Mouse (Mus musculus) brain, embryonic 18.5 days (tissue): ENCODE results near the gene Pcx.

ENCODE experiments used
- DNase-seq: peaks from one replicate; pipeline ENCODE4 v3.0.0-alpha.2; 2012; ENCODE audit warnings: low read depth, low spot score

Gene Pcx

GRCm38 (mm10) chr19:4496535-4497262 lies 13.6 kb upstream of the Pcx start:
- no peak for DNase-seq

- no peak for DNase-seq
Measured at GRCm38 (mm10) chr19:4497263-4497973, 12.9 kb upstream of the Pcx start.

GRCm38 (mm10) chr19:4498062-4498933 lies 12.0 kb upstream of the Pcx start, which contains the start of gene 2010003K11Rik:
2010003K11Rik (minus strand) TSS chr19:4498583.
- DNase-seq: no peak

GRCm38 (mm10) chr19:4502701-4503100 lies 7.6 kb upstream of the Pcx start:
- DNase-seq: no peak

- DNase-seq: no peak
Measured at GRCm38 (mm10) chr19:4504830-4505229, 5.4 kb upstream of the Pcx start.

- DNase-seq: no peak
Measured at GRCm38 (mm10) chr19:4507746-4508145, 2.5 kb upstream of the Pcx start.

GRCm38 (mm10) chr19:4511116-4511841 lies 1.0 kb downstream of the Pcx start:
- no peak for DNase-seq

- DNase-seq: no peak
Measured at GRCm38 (mm10) chr19:4513236-4513858, 3.1 kb downstream of the Pcx start.

- no peak for DNase-seq
Measured at GRCm38 (mm10) chr19:4515746-4516145, 5.5 kb downstream of the Pcx start.

GRCm38 (mm10) chr19:4516288-4516687 lies 6.0 kb downstream of the Pcx start:
- DNase-seq: no peak

GRCm38 (mm10) chr19:4517483-4517882 lies 7.2 kb downstream of the Pcx start:
- no peak for DNase-seq

- no peak for DNase-seq
Measured at GRCm38 (mm10) chr19:4521426-4522050, 11.3 kb downstream of the Pcx start.

GRCm38 (mm10) chr19:4534646-4535045 lies 24.4 kb downstream of the Pcx start:
- no peak for DNase-seq

GRCm38 (mm10) chr19:4535922-4536321 lies 25.6 kb downstream of the Pcx start:
- DNase-seq: no peak

GRCm38 (mm10) chr19:4536606-4537005 lies 26.3 kb downstream of the Pcx start:
- DNase-seq: no peak

GRCm38 (mm10) chr19:4540263-4540662 lies 30.0 kb downstream of the Pcx start:
- no peak for DNase-seq

GRCm38 (mm10) chr19:4540992-4541391 lies 30.7 kb downstream of the Pcx start:
- no peak for DNase-seq

GRCm38 (mm10) chr19:4542081-4542480 lies 31.8 kb downstream of the Pcx start:
- no peak for DNase-seq

GRCm38 (mm10) chr19:4545091-4545490 lies 34.8 kb downstream of the Pcx start:
- DNase-seq: no peak

GRCm38 (mm10) chr19:4545841-4546240 lies 35.6 kb downstream of the Pcx start:
- DNase-seq: no peak

GRCm38 (mm10) chr19:4547801-4548200 lies 37.5 kb downstream of the Pcx start:
- DNase-seq: no peak
